Mouse (Mus musculus) urinary bladder, adult 2 months (tissue): Measurements from ENCODE around the gene Rtl1. TPM values are rescaled to one million over a fixed set of nuclear protein-coding genes. Genes with fewer than 3 reads are reported as not detected.

Source experiments
- polyA plus RNA-seq: library from polyadenylated mRNA; depleted of rRNA; stranded (reverse); fragments of >200 nt; gene quantifications from 2 replicates; pipeline ENCODE4 v1.2.3, GENCODE M21; 2012; rRNA removed

Rtl1 gene
- polyA plus RNA-seq, 1 experiment = 0.04 TPM

Other genes with a start within 250 kb of the Rtl1 start
- 8.0 and 10.8 TPM in 2 replicates for gene Dlk1, start 147.5 kb downstream of the Rtl1 start, polyA plus RNA-seq